Mouse (Mus musculus): ENCODE measurements around the gene Wdr92. TPM values are rescaled to one million over a fixed set of nuclear protein-coding genes. Genes with fewer than 3 reads are reported as not detected.

Gene Wdr92
- total RNA-seq (2015) = 20.9 and 26.9 TPM in 2 replicates
- 24.2 and 39.1 TPM in 2 replicates for total RNA-seq (2017)

GRCm38 (mm10) chr11:17181807-17182206 is at the start of gene Wdr92:
Gene Wdr92, plus strand, starts transcription at chr11:17182107.
- ATAC-seq (replicated peaks; ENCODE audit: poor library complexity) = no peak

- no peak for ATAC-seq (replicated peaks; ENCODE audit: poor library complexity)
Measured at GRCm38 (mm10) chr11:17135638-17136037, 46.3 kb upstream of the Wdr92 start.

DNA sequence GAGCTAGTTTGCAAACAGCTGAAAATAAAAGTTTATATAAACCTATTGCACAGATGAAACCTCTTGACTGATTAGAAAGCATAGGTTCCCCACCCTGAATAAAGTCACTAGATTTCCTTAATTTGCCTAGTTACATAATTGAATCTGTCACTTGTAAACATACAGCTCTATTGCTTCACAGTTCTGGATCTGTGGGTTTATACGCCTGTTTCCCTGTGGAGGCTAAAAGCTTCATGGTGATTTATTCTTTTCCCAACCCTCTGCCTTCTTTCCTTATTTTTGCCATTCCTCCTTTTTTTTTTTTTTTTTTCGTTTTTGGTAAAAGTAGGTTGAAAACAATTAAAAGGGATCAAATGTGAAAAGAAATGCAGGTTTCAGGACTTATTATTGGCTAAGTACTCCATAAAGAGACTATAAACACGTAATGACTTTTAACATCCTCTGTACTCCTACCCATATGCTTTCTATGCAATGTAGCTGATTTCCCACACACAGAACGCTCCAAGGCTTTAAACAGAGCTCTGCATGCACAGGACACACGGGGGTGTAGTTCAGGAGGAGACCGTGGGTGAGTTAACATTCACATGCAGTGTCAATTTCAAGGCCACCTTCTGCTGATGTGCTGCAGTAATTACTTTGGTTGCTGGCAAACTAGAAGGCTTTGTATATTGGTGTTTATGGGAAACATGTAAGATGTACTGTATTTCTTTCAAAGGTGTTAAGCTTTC is 43.4 kb upstream of the Wdr92 start:
- ATAC-seq (replicated peaks; ENCODE audit: poor library complexity) = no peak

DNA sequence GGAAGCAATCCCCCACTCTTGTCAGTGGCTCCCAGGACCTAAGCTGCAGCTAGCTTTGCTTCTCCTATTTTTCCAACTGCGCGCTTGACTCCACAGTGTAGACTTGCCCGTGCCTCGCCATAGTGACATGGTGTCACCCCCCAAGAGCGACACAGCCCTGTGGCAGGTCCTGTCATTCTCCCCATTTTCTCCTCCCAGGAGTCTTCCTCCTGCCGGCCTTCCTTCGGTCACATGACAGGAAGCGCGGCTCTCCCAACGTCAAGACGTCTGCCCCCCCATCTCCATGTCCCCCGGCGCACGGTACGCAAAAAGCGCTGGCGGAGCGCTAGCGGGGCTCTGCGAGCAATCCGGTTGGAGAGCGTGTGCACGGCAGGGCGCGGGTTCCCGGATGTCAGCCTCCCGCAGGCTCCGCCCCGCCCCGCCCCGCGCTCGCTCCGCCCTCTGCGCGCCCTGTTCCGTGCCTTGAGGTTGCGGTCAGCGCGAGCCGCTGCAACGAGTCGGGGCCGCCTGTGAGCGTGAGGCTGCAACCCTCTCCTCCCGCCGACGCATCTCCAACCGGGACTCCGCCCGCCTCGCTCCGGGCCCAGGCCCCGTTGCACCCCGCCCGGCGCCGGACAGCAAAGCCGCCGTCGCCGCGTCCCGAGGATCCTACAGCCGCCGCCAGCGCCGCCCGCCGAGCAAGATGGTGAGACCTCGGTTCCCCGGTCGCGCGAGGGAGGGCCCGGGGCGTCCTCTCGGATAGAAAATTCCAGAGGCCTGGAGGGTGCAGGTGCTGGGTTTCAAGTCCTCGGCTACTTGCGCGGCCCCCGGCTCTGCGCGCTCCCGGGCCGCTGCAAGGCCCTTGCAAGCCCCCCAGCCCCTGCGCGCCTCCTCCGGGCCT is 22.8 kb upstream of the Wdr92 start, which contains the start of gene Ppp3r1:
TSS of gene Ppp3r1 (plus strand) at position 406 of the 880 bp plus-strand sequence.
- ATAC-seq (replicated peaks; ENCODE audit: poor library complexity) = peak; percentile 90

DNA sequence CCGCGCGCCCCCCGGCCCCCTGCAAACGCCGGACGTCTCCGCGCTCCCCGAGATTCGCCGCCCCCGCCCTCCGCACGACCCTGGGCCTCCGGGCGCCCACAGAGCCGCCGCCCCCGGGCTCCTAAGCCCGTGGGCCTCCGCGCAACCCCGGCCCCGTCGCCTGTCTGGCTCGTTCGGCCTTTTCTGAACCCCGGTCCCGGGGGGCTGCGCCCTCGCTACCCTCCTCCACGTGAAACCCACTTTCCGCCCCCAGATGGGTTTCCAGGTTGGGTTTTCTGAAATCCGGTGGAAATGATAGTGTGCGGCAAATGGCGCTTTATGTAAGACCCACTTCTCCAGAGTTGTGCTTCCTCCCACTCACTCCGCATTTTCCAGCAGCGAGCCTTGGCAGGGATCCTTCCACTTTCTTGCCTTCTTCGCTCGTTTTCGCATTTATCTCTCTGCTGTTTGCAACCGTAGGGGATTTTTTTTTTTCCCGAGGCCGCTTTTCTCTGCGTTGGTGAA is 22.1 kb upstream of the Wdr92 start:
- ATAC-seq (replicated peaks; ENCODE audit: poor library complexity) = peak; percentile 7; the same call in 1 of the 2 replicates

DNA sequence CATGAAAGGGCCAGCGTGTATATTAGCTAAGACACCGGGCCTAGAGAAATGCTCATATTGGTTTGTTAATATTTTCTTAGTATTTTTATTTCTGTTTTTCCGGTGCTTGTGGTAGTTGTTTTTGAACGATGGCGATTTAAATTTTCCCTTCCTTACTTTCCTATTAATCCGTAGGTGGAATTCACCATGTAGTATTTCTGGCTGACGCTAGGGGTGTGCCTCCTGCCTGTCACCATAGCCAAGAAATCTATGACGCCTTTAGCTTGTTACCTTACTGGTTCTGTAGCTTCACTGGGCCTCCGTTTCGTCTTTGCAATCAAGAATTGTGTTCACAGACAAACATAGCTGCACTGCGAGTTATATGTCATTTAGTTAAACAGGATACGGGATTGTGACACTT is 21.7 kb upstream of the Wdr92 start:
- peak; percentile 68 for ATAC-seq (replicated peaks; ENCODE audit: poor library complexity)

DNA sequence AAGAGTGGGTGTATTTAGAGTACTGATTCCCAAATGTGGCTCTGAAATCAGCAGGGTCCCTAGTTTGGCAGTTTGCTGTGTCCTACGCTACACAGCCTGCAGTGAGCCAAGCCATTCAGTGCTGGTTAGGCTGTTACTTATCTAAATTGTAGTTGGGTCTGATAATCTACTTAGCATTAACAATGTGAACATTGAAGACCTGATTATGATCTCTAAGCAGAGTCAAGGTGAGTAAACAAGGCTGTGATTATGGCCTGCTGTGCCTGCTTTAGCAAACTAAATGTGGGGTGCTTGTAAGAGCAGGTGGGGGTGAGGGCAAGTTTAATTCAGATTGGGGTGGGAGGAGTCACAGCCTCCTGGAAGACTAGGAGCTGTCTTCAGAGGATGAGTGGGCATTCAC is 18.0 kb upstream of the Wdr92 start:
- ATAC-seq (replicated peaks; ENCODE audit: poor library complexity) = no peak

DNA sequence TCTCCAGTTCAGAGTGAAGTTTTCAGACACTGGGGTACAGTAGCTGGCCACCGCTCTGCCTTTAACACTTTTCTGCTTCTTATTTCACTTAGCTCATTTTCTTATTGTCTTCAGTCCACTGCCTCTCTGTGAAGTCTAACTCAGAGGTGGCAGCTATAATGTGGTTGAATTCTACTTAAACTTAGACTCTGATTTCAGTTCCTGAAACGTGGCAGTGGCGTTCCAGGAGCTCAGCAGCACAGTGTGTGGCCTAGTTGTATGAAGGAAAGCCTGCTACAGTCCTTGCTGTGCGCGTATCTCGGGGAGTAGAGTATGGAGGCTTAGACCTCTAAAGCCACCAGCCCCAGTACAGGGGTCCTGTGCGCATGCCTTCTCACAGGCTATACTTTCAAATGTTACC is 15.3 kb upstream of the Wdr92 start:
- ATAC-seq (replicated peaks; ENCODE audit: poor library complexity) = peak; percentile 54

DNA sequence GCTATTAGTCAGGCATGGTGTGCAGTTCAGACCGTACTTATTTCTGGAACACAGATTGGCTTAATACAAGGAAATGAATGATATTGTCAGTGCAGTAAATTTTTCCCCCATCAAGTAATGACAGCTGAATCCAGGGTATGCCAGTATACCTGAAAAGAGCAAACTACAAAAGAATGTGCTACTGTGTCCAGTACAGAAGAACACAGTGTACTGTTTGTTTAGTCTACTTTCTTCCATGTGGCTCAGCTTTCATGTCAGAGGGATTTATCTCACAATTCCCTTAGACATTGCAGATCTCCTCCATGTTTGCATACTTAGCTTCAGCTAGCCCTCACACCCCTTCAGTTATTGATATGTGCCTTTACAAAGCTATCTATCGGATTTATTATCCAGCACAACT is 12.6 kb upstream of the Wdr92 start:
- no peak for ATAC-seq (replicated peaks; ENCODE audit: poor library complexity)

DNA sequence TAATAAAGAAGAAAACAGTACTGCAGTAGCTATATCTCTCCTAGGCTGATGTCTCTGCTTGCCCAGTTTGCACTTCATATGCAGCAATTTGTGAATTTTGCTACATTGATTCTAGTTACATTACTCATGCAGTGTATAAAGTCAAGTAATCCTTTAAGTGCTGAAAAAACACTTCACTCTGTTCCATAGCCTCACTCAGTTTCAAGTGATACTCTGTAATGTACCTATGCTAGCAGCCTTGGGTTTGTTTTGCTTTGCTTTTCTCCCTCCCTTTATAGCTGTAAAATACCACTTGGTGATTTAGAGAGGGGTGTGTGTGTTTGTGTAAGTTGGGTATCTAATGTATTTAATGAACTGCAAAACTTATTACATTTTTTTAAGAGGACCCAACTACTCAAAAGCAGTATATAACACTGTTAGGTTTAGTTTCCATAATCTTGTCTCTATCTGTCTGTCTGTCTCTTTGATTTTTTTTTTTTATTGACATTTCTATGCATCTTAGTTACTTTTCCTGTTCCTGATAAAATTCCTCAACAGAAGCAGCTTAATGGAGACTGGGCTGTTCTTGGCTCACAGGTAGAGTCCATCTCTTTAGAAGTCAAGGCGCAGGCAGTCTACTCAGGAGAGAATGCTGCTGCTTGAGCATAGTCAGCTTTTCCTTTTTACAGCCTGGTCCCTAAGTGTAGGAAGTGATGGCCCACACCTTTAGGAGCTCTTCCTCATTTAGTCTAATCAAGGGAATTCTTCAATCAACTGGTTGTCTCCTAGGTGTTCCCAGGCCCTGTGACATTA is 10.8 kb upstream of the Wdr92 start:
- ATAC-seq (replicated peaks; ENCODE audit: poor library complexity) = no peak

DNA sequence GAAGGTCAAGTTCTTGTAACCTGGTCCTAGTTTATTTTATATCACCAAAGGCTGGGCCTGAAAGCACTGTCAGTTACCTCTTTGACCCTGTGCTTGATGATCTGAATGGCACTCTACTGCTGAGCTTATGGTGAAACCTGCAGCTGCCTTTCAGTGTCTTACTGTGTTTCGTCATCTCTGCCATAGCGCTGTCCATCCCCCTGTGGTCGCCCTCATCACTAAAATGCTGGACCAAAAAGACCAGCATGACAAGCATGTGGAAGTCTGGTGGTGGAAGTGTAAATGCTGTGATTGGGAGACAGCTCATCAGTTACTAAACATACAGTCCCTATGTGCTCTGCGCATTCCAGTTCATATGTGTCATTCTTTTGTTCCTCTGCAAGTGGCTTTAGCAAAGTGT is 9.6 kb upstream of the Wdr92 start:
- ATAC-seq (replicated peaks; ENCODE audit: poor library complexity) = peak; percentile 53

- ATAC-seq (replicated peaks; ENCODE audit: poor library complexity) = no peak
Measured at GRCm38 (mm10) chr11:17176638-17177037, 5.3 kb upstream of the Wdr92 start.

DNA sequence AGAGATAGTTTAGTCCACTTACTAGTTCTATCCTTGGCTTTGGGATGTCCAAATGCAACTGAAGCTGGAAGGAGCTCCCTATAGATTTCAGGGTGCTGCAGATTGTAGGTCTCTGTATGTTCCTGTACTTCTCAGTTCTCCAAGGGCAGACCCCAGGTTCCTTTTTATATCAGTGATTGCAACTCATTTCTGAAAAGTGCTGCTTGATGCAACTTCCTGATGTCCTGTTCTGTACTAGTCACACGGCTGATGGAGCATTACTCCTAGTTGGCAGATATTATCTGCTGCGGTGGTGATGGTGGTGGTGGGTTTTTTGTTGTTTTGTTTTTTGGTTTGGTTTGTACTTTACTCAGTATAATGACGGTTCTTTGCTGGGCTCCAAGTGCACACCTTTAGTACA is 1.2 kb upstream of the Wdr92 start:
- peak; percentile 90 for ATAC-seq (replicated peaks; ENCODE audit: poor library complexity)

DNA sequence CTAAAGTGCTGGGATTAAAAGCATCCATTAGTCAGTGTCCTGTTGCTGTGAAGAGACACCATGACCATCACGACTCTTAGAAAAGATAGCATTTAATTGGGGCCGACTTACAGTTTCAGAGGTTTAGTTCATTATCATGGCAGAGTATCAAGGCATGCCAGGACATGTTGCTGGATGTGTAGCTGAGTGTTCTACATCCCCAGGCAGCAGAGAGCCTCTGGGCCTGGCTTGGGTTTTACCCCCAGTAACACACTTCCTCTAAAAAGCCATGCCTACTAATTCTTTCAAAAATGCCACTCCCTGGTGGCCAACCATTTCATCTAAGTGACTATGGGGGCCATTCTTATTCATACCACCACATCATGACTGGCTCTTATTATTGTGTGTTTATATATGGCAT is 1.3 kb downstream of the Wdr92 start:
- ATAC-seq (replicated peaks; ENCODE audit: poor library complexity) = no peak

- ATAC-seq (replicated peaks; ENCODE audit: poor library complexity) = no peak
Measured at GRCm38 (mm10) chr11:17187649-17188048, 5.7 kb downstream of the Wdr92 start.

DNA sequence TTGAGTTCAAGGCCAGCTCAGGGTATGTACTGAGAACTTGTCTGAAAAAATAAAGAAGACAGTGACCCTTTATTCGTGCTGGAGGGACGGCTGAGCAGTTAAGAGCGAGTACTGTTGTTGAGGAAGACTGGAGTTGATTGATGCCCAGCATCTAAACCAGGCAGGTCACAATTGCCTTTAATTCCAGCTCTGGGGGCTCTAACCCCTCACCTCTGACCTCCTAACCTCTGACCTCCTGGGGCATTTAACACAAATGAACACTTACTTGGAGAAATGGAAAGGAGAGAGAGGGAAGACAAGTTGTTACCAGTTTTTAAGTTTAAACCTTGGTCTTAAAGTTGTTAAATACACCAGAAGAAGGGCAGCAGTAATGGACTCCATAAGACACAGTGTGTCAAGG is 6.9 kb downstream of the Wdr92 start:
- ATAC-seq (replicated peaks; ENCODE audit: poor library complexity) = no peak

- ATAC-seq (replicated peaks; ENCODE audit: poor library complexity) = peak; percentile 84
Measured at GRCm38 (mm10) chr11:17192151-17192844, 10.4 kb downstream of the Wdr92 start.

GRCm38 (mm10) chr11:17199170-17199569 is 17.3 kb downstream of the Wdr92 start:
- ATAC-seq (replicated peaks; ENCODE audit: poor library complexity) = no peak

DNA sequence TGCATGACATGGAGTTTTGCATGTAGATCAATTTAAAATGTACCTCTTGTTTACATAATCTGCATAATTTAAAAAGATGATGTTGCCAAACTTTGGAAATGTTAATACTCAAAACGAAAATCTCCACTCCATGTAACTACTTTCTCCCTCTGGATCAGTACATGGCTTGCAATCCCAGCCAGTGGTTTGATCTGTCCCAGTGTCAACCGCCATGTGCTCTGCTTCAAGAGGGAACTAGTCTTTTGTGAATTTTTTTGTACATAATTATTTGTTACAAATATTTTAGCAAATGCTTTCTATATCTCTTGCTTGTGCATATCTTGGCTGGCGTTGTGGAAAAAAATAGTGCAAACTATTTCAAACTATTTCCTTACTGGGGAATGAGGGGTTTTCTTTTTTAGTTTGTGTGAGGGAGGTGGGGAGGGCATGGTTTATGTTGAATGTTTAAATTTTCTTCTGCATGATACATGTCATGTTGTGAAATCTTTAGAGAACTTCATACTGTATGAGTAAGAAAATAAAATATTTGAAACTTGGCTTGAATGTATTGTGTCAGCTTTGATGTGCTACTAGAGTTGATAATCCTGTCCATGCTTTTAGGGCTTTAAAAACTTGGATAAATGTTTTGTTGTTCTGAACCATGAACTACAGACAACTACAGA is 18.1 kb downstream of the Wdr92 start:
- no peak for ATAC-seq (replicated peaks; ENCODE audit: poor library complexity)

GRCm38 (mm10) chr11:17200936-17201335 is 19.0 kb downstream of the Wdr92 start:
- ATAC-seq (replicated peaks; ENCODE audit: poor library complexity) = no peak
